Comparison of ENCODE assay signal across 8 mouse cellular contexts in the genomic region with DNA sequence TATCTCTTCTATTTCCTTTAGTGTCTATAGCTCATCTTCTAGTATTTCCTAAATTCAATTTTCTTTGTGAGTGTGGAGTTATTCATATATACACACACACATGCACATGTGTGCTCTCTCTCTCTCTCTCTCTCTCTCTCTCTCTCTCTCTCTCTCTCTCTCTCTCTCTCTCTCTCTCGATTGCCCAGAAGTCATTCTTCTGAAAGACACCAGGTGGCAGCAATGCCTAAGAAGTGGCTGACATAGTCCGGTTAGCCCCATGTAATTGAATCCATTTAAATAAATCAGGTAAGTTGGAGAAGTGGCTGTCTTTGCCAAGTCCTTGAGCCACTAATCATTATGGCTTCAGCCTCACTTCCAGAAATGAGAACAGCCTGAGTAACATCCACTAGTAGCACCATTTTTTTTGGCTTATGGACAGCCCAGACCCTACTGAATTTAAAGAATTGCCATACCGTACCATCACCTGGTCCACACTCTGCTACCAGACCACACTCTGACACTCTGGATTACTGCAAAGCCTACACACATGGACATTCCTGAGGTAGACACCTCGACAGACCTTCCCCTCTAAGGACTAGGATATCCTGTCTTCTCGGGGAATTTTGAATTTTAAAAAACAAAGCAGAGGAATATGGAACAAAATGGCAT. TPM values are rescaled to one million over a fixed set of nuclear protein-coding genes. Genes with fewer than 3 reads are reported as not detected.
DNase-seq lines count a peak whose midpoint lies in the region; TF ChIP-seq lines count a peak whose summit lies in the region.

No protein-coding gene starts in this region.

- TF ChIP-seq CTCF in heart, adult 2 months (IDR thresholded peaks at IDR 0.05): peak; percentile 73

- TF ChIP-seq EP300 in heart, adult 2 months (IDR thresholded peaks at IDR 0.05; ENCODE audit: insufficient read depth, low read depth, low read length): no peak

- intact Hi-C loops in heart, adult 2 months (cut with DNase I): loop anchor here (1.0 to 2.0 kb wide), 4 partner anchors 372 to 542 kb away; no protein-coding TSS in a partner anchor
- intact Hi-C loops in heart, postnatal 14 days (cut with DNase I): loop anchor here (1.0 to 10.0 kb wide), 5 partner anchors 298 to 624 kb away; no protein-coding TSS in a partner anchor

- H3K4me1 ChIP-seq in heart, adult 2 months (ENCODE audit: control insufficient read depth, insufficient read depth, low read length): no peaks in the 10 kb centered on the region
- H3K4me1 ChIP-seq in heart, embryonic 10.5 days: no peaks in the 10 kb centered on the region

- H3K9ac ChIP-seq in heart, adult 2 months (ENCODE audit: low read depth, low read length): no peak overlapping the region

- no peak for TF ChIP-seq POLR2A in heart, adult 2 months (IDR thresholded peaks at IDR 0.05; ENCODE audit: insufficient read depth, low read depth, low read length)

- no peaks in the 10 kb centered on the region for H3K27me3 ChIP-seq in heart, adult 2 months (ENCODE audit: control insufficient read depth, insufficient read depth, low read length)
- H3K27me3 ChIP-seq in heart, embryonic 10.5 days (ENCODE audit: insufficient read depth, poor library complexity, severe bottlenecking): no peaks in the 10 kb centered on the region

- 36% methylated on average over 5 of the region's 5 CpGs for WGBS in heart, adult 2 months
- WGBS in heart, embryonic 10.5 days: 39% methylated on average over 5 of the region's 5 CpGs

- no peaks in the 10 kb centered on the region for H3K36me3 ChIP-seq in heart, adult 2 months (ENCODE audit: control insufficient read depth, insufficient read depth, low read length)
- no peaks in the 10 kb centered on the region for H3K36me3 ChIP-seq in heart, embryonic 10.5 days

- no peak overlapping the region for H3K4me3 ChIP-seq in heart, adult 2 months
- no peak overlapping the region for H3K4me3 ChIP-seq in heart, embryonic 10.5 days

- H3K9me3 ChIP-seq in heart, embryonic 10.5 days: no peaks in the 10 kb centered on the region

- no peak overlapping the region for H3K27ac ChIP-seq in heart, adult 2 months
- no peak overlapping the region for H3K27ac ChIP-seq in heart, embryonic 10.5 days

- H3K79me2 ChIP-seq in heart, adult 2 months (replicated peaks; ENCODE audit: control insufficient read depth, insufficient read depth, low read length): no peaks in the 10 kb centered on the region

- DNase-seq in heart, adult 2 months: peak in 1 of 2 experiments; percentile 7
- no peak for DNase-seq in heart, embryonic 10.5 days (ENCODE audit: low spot score)
- peak; percentile 74 for DNase-seq in NIH3T3 (ENCODE audit: low read depth)
- DNase-seq in cerebellum, postnatal 25 days: peak; percentile 62 to 75
- peak; percentile 34 to 62 for DNase-seq in heart, postnatal 14 days
- peak; percentile 21 to 59 for DNase-seq in kidney, postnatal 36 days
- DNase-seq in lung, postnatal 25 days (ENCODE audit: low spot score): peak; percentile 18
- DNase-seq in telencephalon, adult 2 months (ENCODE audit: low read depth, low spot score): peak; percentile 60

RNA-seq across cellular contexts. Expression of gene Ppp1r17, which starts 49.5 kb away (rescaled TPM):
- total RNA-seq in heart, adult 2 months (2021): not detected
- polyA plus RNA-seq in heart, adult 2 months (2012; rRNA removed): 0.10 TPM in 1 of 2 replicates, not detected in the other
- polyA plus RNA-seq in heart, embryonic 10.5 days (2016; fragmentation: Nextera tagmentation; extraction: Ambion mirVana): 17.6 and 25.4 TPM in 2 replicates
- total RNA-seq in heart, postnatal 14 days (2021): not detected
